Mouse (Mus musculus) hematopoietic multipotent progenitor cell, adult 10-12 weeks (in vitro differentiated cells): ENCODE measurements around the gene Zcchc17. TPM values are rescaled to one million over a fixed set of nuclear protein-coding genes. Genes with fewer than 3 reads are reported as not detected.

Experiments
- polyA plus RNA-seq: library from polyadenylated mRNA; stranded (reverse); fragments of >175 nt; gene quantifications from 2 replicates; pipeline ENCODE4 v1.2.3, GENCODE M21; 2012; ENCODE audit warnings: low replicate concordance

Zcchc17 gene
- polyA plus RNA-seq = 12.3 and 23.2 TPM in 2 replicates

DNA sequence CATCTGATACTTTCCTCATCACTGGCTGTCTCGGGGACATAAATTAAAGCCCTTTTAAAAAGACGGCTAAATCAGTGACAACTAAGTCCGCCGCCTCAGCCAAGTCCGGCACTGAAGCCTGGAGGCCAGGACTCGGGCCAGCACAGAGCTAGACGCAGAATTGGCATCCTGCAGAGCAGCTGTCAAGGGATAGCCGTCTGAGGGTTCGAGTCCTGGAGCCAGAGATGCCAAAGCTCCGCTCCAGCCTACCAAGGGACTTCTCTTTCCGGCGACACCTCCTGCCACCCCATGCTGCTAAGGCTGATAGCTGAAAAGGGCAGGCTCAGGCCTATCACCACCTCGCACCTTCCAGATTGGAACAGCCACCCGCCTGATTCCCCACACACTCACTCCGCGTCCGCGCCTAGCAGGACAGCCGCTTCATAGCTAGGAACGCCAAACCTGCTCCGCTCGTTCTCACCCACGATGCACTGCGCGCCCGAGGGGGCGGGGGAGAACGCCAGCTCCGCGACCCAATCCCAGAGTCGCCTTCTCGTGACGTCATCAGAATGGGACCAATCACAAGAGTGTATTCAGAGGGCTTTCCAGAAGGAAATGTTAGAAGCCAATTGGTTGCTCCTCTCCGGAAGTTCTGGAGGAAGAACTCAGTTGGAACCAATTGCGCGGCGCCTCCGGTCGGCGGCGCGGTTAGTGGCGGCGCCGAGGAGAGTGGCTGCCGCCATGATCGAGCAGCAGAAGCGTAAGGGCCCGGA is at the start of gene Zcchc17, which contains the start of gene Snrnp40:
Gene Zcchc17, minus strand, starts transcription at position 458 of the 752 bp plus-strand sequence.
Gene Snrnp40, plus strand, starts transcription at position 647 of the 752 bp plus-strand sequence.

DNA sequence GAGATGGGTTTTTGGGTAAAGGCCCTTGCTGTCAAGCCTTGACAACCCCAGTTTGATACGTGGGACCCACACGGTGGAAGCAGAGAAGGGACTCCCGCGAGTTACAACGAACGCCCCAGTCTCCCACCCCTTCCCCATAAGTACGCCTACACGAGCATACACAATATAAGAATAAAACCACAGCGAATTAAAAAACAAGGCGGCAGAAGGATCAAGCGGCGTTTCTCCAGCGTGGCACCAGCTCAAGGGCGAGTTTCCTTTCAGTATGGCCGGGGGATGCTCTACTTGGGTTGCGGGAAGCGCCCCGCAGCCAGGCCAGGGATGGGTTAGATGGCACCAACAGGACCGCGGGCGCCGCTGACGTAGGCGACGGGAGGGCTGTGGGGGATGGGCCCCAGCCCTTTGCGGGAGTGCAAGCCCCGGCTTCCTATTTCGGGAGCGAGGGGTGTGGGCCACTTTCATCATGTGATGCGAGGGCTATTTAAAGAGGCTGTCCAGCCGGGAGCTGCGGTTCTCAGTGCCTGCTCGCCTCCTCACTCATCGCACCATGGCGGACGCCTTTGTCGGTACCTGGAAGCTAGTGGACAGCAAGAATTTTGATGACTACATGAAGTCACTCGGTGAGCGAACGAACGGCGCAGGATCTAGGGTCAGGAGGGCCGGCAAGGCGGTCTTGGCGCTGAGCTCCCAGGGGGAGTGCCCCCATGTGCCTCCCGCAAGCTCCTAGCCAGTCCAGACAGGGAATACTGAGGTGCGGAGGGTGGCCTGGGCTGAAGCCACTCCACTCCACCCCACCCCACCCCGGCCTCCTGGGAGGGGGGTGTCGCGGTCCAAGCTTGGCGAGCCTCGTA is 51.3 kb downstream of the Zcchc17 start, which contains the start of the genes Fabp3 and Gm10570:
Gene Fabp3, plus strand, starts transcription at position 365 of the 851 bp plus-strand sequence.
Gene Gm10570, minus strand, starts transcription at position 444 of the 851 bp plus-strand sequence.

DNA sequence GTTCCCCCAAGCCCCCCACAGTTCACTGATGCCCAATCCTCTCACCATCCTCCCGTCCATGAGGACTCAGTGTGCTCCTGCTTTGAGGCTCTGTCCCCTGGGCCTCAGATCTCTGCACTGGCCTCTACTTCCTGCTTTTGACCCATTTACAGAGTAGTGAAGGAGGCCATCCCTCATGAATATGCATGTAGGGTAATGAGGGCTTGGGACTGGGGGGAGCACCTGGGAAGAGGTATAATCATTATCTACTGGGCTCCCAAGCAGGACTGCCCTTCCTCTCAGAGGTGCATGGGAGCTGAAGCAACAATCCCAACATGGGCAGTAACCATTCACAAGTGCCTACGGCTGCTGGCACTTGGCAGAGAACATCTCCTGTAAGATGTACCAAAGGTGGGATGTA is 80.6 kb downstream of the Zcchc17 start, which contains the start of gene Serinc2:
Gene Serinc2, minus strand, starts transcription at position 101 of the 400 bp plus-strand sequence.

Other genes starting within 250 kb of the Zcchc17 start
- gene Hcrtr1, start 220.6 kb downstream of the Zcchc17 start, polyA plus RNA-seq = not detected in 2 replicates
- gene Tinagl1, start 184.8 kb downstream of the Zcchc17 start, polyA plus RNA-seq = 3.4 and 48.0 TPM in 2 replicates
- not detected in 2 replicates for gene Gm853, start 137.5 kb downstream of the Zcchc17 start, polyA plus RNA-seq
- 0.20 and 0.29 TPM in 2 replicates for gene Serinc2, start 80.7 kb downstream of the Zcchc17 start, polyA plus RNA-seq
- not detected in 2 replicates for gene Fabp3, start 51.3 kb downstream of the Zcchc17 start, polyA plus RNA-seq
- 0.65 TPM in 1 of 2 replicates, not detected in the other for gene Gm10570, start 51.3 kb downstream of the Zcchc17 start, polyA plus RNA-seq
- gene Snrnp40, start 189 bp upstream of the Zcchc17 start, polyA plus RNA-seq = 36.1 and 41.0 TPM in 2 replicates
- gene Nkain1, start 214.2 kb upstream of the Zcchc17 start, polyA plus RNA-seq = not detected in 2 replicates